Mouse (Mus musculus) megakaryocyte, embryonic 14.5 days (primary cell): ENCODE data around the gene Sertad3.

ENCODE experiments used
- FLI1 ChIP-seq: IDR thresholded peaks from 2 replicates; pipeline ENCODE4 v1.6.1; 2012; ENCODE audit warnings: low read length, inconsistent platforms, mixed read lengths
- GATA1 ChIP-seq: IDR thresholded peaks from 3 replicates; pipeline ENCODE4 v1.6.1; 2012; ENCODE audit warnings: mixed read lengths, low read length, inconsistent platforms, borderline replicate concordance

GRCm38 (mm10) chr7:27460477-27460876 is 13.1 kb upstream of the Sertad3 start:
- no peak for TF ChIP-seq GATA1
- no peak for TF ChIP-seq FLI1
